Mouse (Mus musculus) liver, embryonic 14.5 days (tissue): Measurements from ENCODE around the gene Rtl1. TPM values are rescaled to one million over a fixed set of nuclear protein-coding genes. Genes with fewer than 3 reads are reported as not detected.
A peak's percentile ranks its signal among the peaks of the same experiment; 100 is the strongest.

Source experiments
- ATAC-seq: fragments of 200-750 bp; cut with Nextera tagmentation; 2 replicates; pipeline ENCODE4 v1.8.0; 2017; ENCODE audit warnings: moderate number of reproducible peaks, mild to moderate bottlenecking, moderate library complexity; ENCODE audit not compliant: insufficient read depth
- DNase-seq, 3 experiments: peaks; one replicate each; pipeline ENCODE4 v3.0.0-alpha.2; 2012 to 2013; ENCODE audit warnings: low read depth in 3 of 3, low spot score in 3 of 3
- H3K27ac ChIP-seq: fragments of 300-500 bp; sonication (generic); 2 replicates; pipeline ENCODE4 v1.5.1; 2014; ENCODE audit warnings: moderate library complexity, mild to moderate bottlenecking, control low read depth, inconsistent platforms
- H3K27me3 ChIP-seq: fragments of 300-500 bp; sonication (generic); 2 replicates; pipeline ENCODE4 v1.6.1; 2014; ENCODE audit warnings: mild to moderate bottlenecking, low read length, moderate library complexity; ENCODE audit not compliant: control insufficient read depth, insufficient read depth
- H3K36me3 ChIP-seq: fragments of 300-500 bp; sonication (generic); replicated peaks from 2 replicates; pipeline ENCODE4 v1.6.1; 2014; ENCODE audit warnings: low read depth; ENCODE audit not compliant: control insufficient read depth, insufficient read depth
- H3K4me1 ChIP-seq, 2 experiments: fragments of 200-500 bp in 1 of 2; fragments of 300-500 bp in 1 of 2; sonication (generic) in 1 of 2; replicated peaks; 2 replicates each; pipeline ENCODE4 v1.6.1; 2012 to 2014; ENCODE audit warnings: antibody characterized with exemption in 1 of 2, inconsistent platforms in 1 of 2, low read length in 1 of 2; ENCODE audit not compliant: control insufficient read depth in 2 of 2, insufficient read depth in 2 of 2
- H3K4me2 ChIP-seq: fragments of 300-500 bp; sonication (generic); 2 replicates; pipeline ENCODE4 v1.6.1; 2014; ENCODE audit warnings: low read depth, mild to moderate bottlenecking, control low read depth, moderate library complexity
- H3K4me3 ChIP-seq, 2 experiments: fragments of 200-500 bp in 1 of 2; fragments of 300-500 bp in 1 of 2; sonication (generic) in 1 of 2; 2 replicates each; pipeline ENCODE4 v1.5.1; 2012 to 2014; ENCODE audit warnings: low read depth in 2 of 2, low read length in 2 of 2, mild to moderate bottlenecking in 2 of 2, control low read depth in 1 of 2, inconsistent platforms in 1 of 2, moderate library complexity in 1 of 2; ENCODE audit not compliant: insufficient read depth in 1 of 2
- H3K9ac ChIP-seq: fragments of 300-500 bp; sonication (generic); replicated peaks from 2 replicates; pipeline ENCODE4 v1.6.1; 2014; ENCODE audit warnings: mild to moderate bottlenecking, control low read depth, moderate library complexity
- H3K9me3 ChIP-seq: fragments of 300-500 bp; sonication (generic); 2 replicates; pipeline ENCODE4 v1.6.1; 2016; ENCODE audit warnings: low read length, mixed read lengths; ENCODE audit not compliant: control insufficient read depth
- CTCF ChIP-seq: IDR thresholded peaks from 2 replicates; pipeline ENCODE4 v1.5.1; 2016; ENCODE audit warnings: antibody characterized with exemption, low read depth, control low read depth
- EP300 ChIP-seq: IDR thresholded peaks from 2 replicates; pipeline ENCODE4 v1.6.1; 2016; ENCODE audit warnings: antibody characterized with exemption, low read depth
- WGBS: fragments of 180-500 bp; shearing (Covaris S2); extraction: QIAGEN DNeasy Blood & Tissue Kit; methylation state at CpG from one replicate; pipeline ENCODE4 v1.1.7; 2014; ENCODE audit not compliant: insufficient replicate concordance; 5-methylcytosine and 5-hydroxymethylcytosine counted together
- polyA plus RNA-seq, 2 experiments: library from polyadenylated mRNA; depleted of rRNA in 1 of 2; stranded (reverse) in 1 of 2; unstranded in 1 of 2; fragments of >200 nt; fragmentation: Nextera tagmentation in 1 of 2; extraction: Ambion mirVana in 1 of 2; gene quantifications; 2 replicates each; pipeline versions ENCODE4 v1.2.1 to v1.2.3; 2012 to 2014

Gene Rtl1
- polyA plus RNA-seq, 2 experiments: 0.41 to 1.1 TPM

DNA sequence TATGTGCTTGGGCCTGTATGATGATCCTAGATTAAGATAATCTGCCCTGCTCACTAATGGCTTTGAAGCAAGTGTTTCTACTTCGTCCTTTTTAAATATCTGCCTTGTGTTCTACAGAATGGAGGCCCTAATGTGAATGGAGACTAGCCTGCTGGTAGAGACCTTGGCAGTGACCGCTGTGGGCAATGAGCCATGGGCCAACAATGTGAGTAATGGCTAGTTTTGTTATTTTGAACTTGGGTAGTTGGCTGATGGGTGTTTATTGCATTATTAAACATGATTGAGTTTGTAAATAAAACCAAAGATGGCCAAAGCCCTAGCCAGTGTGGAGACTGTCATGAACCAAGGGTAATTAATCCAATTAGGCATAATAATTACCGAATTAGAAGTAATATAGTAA lies 20.1 kb upstream of the Rtl1 start:
- Histone ChIP-seq H3K4me3 (no peak overlapping the region), H3K4me1 (no peaks in the 10 kb centered on the region), H3K9me3 (no peaks in the 10 kb centered on the region), H3K9ac (no peak overlapping the region), H3K27ac (no peak overlapping the region), H3K4me2 (no peak overlapping the region), H3K27me3 (no peaks in the 10 kb centered on the region), H3K36me3 (no peaks in the 10 kb centered on the region)
- DNase-seq: no peak
- WGBS: 62% methylated on average over 3 of the region's 3 CpGs
- TF ChIP-seq EP300 (no peak), CTCF (no peak)
- no peak for ATAC-seq

DNA sequence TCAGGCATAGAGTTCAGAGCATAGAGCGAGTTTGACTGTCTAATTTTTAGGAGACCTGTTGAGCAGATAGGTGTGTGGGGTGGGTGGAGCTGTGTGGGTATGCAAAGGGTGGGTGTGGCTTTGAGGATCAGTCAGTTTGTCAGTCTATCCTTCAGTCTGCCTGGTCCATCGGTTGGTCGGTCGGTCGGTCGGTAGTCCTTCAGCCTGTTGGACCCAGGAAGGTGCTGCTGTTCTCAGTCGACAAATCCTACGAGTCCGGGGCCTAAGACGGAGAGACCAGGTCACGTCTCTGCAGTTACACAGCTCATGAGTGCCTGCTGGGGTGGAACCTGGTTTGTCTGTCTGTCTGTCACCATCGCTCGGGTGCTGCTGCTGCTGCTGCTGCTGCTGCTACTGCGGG lies 17.9 kb upstream of the Rtl1 start:
- Histone ChIP-seq H3K9ac (no peak overlapping the region), H3K4me3 (no peak overlapping the region), H3K9me3 (no peaks in the 10 kb centered on the region), H3K4me2 (no peak overlapping the region), H3K4me1 (no peaks in the 10 kb centered on the region), H3K36me3 (no peaks in the 10 kb centered on the region), H3K27me3 (no peaks in the 10 kb centered on the region; the same call in 1 of the 2 replicates), H3K27ac (no peak overlapping the region)
- 63% methylated on average over 14 of the region's 14 CpGs for WGBS
- TF ChIP-seq EP300 (no peak), CTCF (no peak)
- ATAC-seq (peak; percentile 6; the same call in 1 of the 2 replicates), DNase-seq (no peak)

GRCm38 (mm10) chr12:109617126-109617525 lies 17.0 kb upstream of the Rtl1 start:
- TF ChIP-seq EP300: no peak
- TF ChIP-seq CTCF: no peak
- ATAC-seq: no peak
- WGBS: 54% methylated on average over 15 of the region's 15 CpGs

DNA sequence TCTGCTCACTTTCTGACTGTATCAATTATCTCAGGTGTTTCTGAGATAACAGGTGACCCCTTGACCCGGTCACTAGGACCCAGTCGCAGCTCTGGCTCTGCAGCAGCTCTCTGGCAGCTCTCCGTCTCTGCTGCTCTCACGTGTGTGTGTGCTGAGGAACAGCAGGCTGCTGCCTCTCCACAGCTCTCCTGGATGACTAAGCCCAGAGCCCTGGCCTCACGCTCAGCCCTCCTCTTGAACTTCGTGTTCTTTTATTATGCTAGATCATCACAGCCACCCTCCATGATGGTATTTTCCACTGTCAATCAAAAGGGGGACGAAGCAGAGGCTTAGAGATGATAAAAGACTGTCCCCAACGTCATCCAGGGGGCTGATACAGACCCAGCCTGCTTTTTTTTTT lies 15.2 kb upstream of the Rtl1 start:
- whole genome bisulfite sequencing: 43% methylated on average over 8 of the region's 8 CpGs
- no peaks in the 10 kb centered on the region for H3K4me1 ChIP-seq
- no peaks in the 10 kb centered on the region; the same call in 1 of the 2 replicates for H3K27me3 ChIP-seq
- H3K9ac ChIP-seq: no peak overlapping the region
- DNase-seq (no peak), ATAC-seq (no peak)
- H3K4me2 ChIP-seq: no peak overlapping the region
- TF ChIP-seq EP300 (no peak), CTCF (no peak)
- no peaks in the 10 kb centered on the region for H3K36me3 ChIP-seq
- H3K4me3 ChIP-seq: no peak overlapping the region
- no peak overlapping the region for H3K27ac ChIP-seq
- no peaks in the 10 kb centered on the region for H3K9me3 ChIP-seq

More at GRCm38 (mm10) chr12:109617126-109617525, 17.0 kb upstream of the Rtl1 start:
- Histone ChIP-seq H3K9me3 (no peaks in the 10 kb centered on the region), H3K4me1 (no peaks in the 10 kb centered on the region), H3K27ac (no peak overlapping the region), H3K9ac (no peak overlapping the region), H3K4me2 (no peak overlapping the region), H3K27me3 (no peaks in the 10 kb centered on the region; the same call in 1 of the 2 replicates), H3K4me3 (no peak overlapping the region), H3K36me3 (no peaks in the 10 kb centered on the region)
- DNase-seq: no peak

DNA sequence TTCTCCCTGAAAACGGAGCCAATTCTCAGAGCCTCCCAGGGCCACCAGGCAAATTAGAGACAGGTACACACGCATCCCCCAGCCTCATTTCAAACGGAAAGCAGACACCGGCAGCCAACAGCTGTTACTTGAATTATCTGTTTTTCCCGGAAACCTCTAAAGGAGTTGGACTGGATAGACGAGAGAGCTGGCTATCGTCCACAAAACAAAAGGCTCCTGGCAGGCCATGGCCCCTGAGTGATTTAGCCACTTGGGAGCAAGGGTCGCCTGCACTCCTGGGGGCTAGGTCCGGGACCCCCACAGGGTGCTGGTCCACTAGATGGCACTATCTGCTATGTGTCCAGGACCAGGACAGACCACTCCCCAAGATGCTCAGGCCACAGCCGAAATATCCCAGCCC lies 14.3 kb upstream of the Rtl1 start:
- Histone ChIP-seq H3K4me2 (no peak overlapping the region), H3K9me3 (no peaks in the 10 kb centered on the region), H3K27me3 (no peaks in the 10 kb centered on the region; the same call in 1 of the 2 replicates), H3K9ac (no peak overlapping the region), H3K36me3 (no peaks in the 10 kb centered on the region), H3K4me1 (no peaks in the 10 kb centered on the region), H3K27ac (no peak overlapping the region), H3K4me3 (no peak overlapping the region)
- 46% methylated on average over 10 of the region's 10 CpGs for WGBS
- ATAC-seq (no peak), DNase-seq (no peak)
- TF ChIP-seq EP300: no peak
- no peak for TF ChIP-seq CTCF
